Mouse (Mus musculus): ENCODE data around the gene Car7.
"Not testable (repeated sequence)": the region's sequence is repeated elsewhere in the genome, so short reads cannot be mapped to it uniquely, and the experiment has no call there.

Car7 gene

DNA sequence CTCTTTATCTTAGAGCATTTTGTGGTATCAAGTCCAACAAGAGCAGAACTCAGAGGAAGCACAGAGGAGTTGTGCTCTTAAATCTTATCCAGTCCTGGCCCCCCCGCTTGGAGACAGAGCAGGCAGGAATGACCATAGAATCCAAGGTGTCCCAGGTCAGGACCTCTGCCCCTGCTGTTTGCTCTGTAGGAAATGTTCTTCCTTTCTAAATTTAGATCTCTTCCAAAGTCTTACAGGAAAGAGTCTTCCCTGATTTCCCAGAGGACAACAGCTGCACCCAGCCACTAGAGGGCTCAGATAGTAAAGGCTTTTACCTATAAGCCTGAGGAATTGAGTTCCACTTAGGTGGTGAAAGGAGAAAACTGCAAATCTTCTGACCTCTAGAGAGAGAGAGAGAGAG lies 35.1 kb downstream of the Car7 start:
- DNase-seq (ENCODE audit: low read depth, low spot score): peak; percentile 69

DNA sequence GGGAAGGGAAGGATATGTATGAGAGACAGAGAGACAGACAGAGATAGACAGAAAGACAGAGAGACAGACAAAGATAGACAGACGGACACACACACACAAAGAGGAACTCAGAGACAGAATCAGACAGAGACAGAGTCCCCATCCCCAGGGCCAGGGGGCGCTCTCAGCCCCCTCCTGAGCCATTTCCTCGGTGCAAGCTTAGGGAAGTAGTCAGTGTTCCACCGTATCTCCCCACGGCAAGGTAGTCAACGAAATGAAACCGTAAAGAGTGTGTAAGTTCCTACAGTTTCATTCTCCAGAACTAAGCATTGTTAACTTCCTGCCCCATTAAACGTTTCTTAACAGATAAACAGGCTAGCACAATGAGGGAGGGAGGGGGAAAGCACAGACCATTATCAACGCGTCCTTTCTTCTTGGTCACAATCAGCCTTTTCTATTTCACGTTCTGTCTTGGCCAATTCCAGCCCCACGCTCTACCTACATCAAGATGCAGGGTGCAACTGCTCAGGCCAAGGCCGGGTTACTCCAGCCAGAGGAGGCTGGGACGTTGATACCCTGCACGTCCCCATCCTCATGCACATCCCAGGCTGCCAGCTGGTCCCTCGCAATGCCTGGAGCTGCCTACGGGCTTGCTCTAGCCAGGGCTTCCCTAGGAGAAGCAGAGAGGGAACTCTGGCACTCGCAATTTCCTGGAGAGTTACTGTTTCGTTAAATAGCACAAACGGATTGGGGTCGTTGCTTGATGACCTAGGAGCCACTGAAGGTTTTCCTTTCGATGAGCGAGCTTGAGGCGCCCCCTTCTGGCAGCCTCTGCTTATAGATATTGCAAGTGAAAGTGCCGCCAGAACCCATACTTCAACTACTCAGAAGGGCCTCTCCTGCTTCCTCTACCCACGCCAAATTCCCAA lies 36.2 kb downstream of the Car7 start:
- peak; percentile 86 for DNase-seq (ENCODE audit: low read depth, low spot score)

DNA sequence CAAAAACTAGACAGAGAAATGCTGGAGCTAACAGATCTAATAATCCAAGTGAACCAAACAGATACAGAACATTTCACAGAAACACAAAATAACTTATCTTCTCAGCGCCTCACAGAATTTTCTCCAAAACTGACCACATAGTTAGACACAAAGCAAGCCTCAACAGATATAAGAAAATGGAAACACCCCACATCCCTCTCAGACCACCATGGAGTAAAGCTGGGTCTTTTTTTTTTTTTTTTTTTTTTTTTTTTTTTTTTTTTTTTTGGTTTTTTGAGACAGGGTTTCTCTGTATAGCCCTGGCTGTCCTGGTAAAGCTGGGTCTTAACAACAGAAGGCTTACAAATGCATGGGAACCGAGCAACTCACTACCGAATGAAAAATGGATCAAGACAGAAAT lies 42.3 kb downstream of the Car7 start:
- no peak for DNase-seq (ENCODE audit: low read depth, low spot score)

DNA sequence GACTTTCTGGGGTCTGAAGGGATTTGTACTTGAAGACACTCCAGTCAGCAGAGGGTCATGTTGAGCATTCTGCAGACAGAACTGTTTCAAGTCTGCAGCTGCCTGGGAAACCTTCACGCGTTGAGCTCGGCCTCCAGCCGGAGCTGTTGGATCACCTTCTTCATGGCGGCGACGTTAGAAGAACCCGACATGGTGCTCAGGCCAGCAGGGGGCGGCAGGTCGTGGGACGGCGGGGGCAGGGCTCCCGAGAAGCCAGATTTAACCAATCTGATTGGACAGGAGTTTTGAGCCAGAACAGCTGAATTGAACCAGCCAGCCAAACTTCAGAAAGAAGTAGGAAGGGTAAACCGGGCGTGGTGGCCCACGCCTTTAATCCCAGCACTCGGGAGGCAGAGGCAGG lies 43.1 kb downstream of the Car7 start:
- DNase-seq (ENCODE audit: low read depth, low spot score): not testable (repeated sequence)

DNA sequence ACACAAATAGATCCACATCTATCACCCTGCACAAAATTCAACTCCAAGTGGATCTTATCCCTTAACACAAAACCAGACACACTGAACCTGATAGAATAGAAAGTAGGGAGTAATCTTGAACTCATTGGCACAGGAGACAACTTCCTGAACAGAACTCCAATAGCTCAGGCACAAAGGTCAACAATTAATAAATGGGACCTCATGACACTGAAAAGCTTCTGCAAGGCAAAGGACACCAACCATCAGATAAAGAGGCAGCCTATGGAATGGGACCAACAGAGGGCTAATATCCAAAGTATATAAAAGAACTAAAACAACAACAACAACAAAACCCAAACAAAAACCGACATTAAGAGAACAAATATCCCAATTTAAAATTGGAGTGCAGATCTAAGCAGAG lies 50.0 kb downstream of the Car7 start:
- no peak for DNase-seq (ENCODE audit: low read depth, low spot score)

DNA sequence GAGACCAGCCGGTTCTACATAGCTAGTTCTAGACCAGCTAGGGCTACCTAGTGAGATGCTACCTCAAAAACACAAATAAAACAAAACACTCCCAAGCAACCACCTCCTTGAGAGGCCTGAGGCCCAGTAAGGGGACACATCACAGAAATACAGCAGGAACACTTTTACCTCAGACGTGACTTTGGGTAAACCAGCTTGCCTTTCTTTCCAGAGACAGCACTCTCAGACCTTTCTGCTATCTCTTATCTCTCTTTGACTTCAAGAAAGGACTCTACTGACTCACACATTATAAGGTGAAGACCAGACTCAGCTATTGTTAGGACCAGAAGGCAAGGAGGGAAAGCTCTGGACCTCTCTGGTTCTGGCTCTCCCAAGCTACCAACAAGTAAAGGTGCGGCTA lies 55.8 kb downstream of the Car7 start:
- no peak for DNase-seq (ENCODE audit: low read depth, low spot score)

DNA sequence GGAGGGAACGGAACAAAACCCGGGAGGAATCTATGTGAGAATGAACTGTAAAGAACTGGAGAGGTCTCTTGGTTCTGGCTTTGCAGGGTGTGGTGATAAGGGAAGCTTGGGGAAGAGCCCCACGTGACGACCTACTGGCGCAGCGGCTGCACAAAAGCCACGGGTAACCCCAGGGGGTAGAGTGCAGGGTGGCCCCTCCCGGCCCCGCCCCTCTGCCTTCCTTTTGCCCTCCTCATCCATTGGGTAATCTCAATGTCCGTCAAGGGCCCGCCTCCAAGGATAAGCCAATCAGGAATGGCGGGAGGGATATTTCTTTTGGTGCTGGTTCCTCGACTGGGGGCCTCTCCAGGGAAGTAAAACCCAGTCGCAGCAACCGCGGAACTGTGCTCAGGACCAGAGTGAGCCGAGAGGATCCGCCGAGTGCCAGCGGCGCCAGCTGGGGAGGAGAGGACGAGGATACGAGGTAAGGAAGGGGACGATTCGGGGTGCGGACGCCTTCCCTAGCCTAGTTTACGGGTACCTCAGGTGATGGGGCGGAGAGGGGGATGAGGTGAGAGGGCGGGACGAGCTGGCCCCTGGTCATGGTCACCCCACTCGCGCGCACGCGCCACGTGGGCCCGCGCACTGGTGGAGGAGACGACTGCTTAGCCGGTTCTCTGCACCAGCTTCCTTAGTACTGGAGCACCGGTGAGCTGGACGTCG lies 56.8 kb downstream of the Car7 start, which contains the start of gene Pdp2:
Gene Pdp2, plus strand, starts transcription at position 319 of the 702 bp plus-strand sequence.
- DNase-seq (ENCODE audit: low read depth, low spot score): peak; percentile 97

DNA sequence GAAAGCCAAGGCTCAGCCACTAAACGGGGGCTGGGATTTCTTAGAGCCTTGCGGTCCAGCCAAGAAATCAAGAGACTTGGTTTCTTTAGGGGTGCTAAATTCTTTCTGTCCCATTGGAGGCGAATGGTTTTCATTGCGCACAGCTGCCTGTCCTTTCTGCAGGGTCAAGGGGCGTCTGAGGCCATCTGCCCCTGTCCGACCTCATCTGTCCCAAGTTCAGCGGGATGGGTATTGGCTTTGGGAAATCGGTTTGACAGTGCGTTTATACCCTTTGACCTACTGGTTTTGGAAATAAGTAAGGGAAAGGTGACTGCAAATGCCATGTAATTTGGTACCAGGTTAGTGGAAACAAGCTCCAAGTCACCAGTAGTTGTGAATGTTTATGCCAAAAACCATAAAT lies 57.4 kb downstream of the Car7 start:
- no peak for DNase-seq (ENCODE audit: low read depth, low spot score)

DNA sequence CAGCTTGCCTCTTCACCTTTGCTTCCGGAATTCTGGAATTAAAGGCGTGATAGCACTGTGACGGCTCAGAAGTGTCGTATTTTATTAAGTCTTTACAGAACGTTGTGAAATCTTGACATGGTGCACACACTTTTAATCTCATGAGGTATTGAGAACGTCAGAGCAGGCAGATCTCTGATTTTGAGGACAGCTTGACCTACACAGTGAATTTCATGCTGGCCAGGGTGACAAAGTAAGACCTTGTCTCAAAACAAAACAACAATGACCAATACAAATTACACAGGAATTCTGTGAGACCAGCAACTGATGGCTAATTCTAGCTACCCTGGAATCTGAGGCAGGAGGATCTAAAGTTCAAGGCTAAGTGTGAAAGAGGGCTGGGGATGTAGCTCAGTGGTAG lies 58.1 kb downstream of the Car7 start:
- DNase-seq (ENCODE audit: low read depth, low spot score): no peak

DNA sequence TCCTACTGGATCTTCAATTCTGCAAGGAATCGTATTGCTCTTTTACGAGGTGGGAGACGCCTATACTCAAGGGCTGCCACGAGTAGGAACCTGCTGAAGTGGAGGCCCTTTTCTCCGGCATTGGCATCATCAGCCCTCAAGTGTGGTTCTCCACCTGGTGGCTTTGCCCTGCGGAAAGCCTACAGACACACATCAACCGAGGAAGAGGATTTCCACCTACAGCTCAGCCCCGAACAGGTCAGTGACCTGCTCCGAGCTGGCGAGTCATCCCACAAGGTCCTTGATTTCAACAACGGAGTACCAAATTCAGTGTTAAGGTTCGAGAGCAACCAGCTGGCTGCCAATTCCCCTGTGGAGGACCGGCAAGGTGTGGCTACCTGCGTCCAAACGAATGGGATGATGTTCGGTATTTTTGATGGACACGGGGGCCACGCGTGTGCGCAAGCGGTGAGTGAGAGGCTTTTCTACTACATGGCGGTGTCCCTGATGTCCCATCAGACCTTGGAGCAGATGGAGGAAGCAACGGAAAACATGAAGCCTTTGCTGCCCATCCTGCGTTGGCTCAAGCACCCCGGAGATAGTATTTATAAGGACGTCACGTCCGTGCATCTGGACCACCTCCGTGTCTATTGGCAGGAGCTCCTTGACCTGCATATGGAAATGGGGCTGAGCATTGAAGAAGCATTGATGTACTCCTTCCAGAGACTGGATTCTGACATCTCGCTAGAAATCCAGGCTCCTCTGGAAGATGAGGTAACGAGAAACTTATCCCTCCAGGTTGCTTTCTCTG lies 59.2 kb downstream of the Car7 start:
- no peak for DNase-seq (ENCODE audit: low read depth, low spot score)

DNA sequence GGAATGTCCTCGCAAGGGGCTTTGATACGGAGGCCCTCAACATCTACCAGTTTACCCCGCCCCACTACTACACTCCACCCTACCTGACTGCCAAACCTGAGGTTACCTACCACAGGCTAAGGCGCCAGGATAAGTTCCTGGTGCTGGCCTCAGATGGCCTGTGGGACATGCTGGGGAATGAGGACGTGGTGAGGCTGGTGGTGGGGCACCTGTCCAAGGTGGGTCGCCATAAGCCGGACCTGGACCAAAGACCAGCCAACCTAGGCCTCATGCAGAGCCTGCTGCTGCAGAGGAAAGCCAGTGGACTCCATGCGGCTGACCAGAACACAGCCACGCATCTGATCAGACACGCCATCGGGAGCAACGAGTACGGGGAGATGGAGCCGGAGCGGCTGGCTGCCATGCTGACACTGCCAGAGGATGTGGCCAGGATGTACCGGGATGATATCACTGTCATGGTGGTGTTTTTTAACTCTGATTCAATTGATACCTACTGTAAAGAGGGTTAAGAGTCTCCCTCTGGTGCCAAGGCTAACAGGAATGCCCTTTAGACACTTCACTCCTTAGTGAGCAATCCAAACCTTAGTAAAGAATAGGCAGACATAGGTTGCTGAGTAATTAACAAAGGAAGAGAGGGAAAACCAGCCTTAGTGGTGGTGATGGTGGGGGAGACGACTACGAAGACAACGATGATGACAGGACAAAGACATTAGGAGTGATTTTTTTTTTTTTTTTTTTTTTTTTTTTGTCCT lies 60.3 kb downstream of the Car7 start:
- no peak for DNase-seq (ENCODE audit: low read depth, low spot score)

DNA sequence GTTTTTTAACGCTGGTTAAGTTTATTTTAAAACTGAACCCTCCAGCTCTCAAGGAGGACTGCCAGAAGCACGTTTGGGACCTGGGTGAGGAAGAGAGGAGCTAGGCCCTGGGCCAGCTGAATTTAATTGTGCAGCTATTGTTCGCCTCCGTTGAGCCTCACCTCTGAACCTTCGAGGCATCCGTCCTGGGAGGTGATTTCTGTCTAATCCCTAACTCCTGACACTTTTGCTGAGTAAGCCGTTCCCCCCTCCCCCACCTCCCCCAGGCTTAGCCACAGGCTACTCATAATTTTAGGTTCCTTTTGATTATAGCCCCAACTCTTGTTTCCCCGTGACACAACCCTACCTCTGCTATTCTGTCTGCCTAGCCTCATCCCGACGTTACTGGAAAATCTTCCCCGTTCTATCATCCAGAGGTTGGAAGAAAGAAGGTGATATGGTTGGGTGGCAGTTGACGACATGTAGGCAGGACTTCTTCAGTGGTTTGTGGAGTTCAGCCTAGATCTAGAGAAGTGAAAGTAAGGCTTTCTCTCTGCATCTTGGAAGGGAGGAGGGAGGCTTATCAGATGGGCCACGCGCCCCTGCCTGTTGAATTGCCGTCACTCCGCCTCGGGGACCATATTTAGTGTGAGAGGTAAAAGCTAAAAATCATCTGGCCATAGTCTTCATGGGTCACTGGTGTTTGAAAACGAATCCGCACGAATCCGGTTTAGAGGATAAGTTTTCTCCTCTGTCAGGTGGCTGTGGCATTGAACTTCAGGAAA lies 61.5 kb downstream of the Car7 start:
- no peak for DNase-seq (ENCODE audit: low read depth, low spot score)

DNA sequence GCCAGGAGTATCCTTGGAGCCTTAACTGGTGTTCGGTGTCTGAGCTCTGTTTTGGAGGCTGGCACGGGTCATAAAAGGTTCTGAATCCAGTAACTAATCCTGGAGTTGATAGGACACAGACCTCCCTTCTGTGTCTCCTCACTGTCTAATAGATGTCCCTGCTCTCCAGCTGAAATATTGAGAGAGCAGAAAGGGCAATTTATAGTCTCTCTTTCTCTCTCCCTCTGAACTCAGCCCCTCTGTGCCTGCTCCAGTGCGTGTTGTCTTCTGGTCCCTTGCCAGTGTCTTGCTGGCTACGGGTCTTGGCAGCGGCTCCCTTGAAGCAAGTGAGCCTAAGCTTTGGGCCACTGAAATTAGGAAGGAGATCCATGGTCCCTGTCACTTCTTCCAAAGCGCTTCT lies 63.2 kb downstream of the Car7 start:
- no peak for DNase-seq (ENCODE audit: low read depth, low spot score)

DNA sequence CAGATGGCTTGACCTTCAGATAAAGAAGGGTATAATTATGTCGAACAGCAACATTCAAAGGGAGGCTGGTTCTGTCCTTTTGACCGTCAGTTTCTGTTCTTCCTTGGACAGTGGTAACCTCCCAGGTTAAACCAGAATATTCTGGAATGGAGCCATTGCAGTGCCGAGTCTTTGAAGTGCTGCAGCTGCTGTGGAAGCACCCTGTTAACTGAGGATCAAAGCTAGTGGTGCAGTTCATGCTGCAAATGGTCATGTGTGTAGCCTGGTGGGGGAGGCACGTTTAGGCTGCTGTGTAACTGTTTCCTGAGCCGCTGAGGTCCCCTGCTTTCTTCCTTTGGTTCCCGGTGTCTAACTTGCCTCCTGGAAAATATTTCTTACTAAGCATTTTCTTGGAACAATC lies 64.0 kb downstream of the Car7 start:
- DNase-seq (ENCODE audit: low read depth, low spot score): no peak
